Mouse (Mus musculus) lung, postnatal 14 days (tissue): ENCODE data around the gene Olfr1154.

Source experiments
- DNase-seq: peaks from one replicate; pipeline ENCODE4 v3.0.0; 2021

Olfr1154 gene

DNA sequence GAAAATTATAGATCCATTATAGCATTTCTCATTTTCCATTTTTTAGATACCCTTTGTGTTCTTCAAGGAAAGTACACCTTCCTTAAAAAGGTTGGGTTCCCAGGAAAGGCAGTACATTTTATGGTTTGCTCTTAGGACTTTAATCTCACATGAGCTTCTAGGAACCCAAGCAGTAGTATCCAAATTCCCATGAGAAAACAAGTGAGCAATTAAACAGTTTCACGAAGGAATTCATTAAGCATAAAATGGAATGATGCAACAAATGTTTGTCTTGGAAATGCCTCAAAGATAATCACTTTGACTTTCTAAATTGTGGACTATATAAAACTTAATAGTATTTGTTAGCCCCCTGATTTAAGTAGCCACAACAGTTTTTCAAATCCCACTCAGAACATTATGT, at the start of gene Olfr1154:
TSS of gene Olfr1154 (minus strand) at position 101 of the 400 bp plus-strand sequence.
- DNase-seq = no peak

DNA sequence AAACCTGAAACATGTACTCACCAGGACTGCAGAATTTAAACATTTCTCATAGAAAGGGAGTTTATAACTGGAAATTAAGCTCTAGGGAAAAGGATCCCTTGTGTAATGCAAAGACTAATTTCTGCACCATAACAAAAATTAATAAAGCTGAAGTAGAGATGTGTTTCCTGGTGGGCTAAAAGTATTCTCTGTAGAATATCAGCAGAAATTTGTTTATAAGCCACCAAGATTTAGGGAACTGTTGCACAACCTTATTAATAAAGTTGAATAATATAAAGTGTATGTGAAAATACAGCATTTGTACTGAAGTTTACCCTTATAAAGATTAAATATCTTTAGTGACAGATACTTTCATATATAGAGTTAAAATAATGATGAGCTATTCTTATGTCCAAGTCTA, 48.0 kb upstream of the Olfr1154 start, which contains the start of gene Olfr1156:
TSS of gene Olfr1156 (minus strand) at position 101 of the 400 bp plus-strand sequence.
- DNase-seq = no peak

DNA sequence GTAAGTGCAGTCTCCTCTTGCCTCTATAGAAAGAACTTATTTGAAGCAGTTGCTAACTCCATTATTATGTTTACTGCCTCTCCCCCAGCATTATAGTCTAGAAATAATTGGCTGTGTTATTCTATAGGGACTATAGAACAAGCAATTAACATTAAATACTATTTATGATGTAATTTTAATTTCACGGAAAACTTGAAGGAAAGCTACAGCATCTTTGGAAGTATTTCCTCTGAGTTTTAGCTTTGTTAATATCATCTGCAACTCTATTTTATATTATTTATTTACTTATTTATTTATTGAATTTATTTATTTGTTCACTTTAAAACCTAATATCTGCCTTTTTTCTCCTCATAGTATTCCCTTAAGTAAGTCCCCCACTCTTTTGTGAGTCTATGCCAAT, 40.1 kb upstream of the Olfr1154 start, which contains the start of gene Olfr1155:
TSS of gene Olfr1155 (minus strand) at position 101 of the 400 bp plus-strand sequence.
- no peak for DNase-seq

DNA sequence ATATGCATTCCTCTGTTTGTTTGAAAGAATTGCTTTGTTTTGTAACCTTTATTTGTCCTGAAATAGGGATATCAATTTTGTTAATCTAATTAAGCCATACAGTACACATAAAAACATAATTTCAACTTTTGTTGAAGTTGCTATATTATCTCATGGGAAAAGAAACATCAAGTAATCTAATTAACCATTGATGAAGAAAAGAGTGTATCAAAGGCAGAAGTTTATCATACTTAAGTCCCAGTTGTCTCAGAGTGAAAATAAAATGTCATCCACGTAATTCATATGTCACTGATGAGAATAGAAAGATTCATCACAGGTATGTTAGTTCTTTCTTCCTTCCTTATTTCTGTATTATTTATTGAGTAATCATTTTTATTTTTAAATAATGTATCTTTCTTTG, 10.3 kb downstream of the Olfr1154 start, which contains the start of gene Olfr1153:
TSS of gene Olfr1153 (plus strand) at position 301 of the 400 bp plus-strand sequence.
- no peak for DNase-seq

DNA sequence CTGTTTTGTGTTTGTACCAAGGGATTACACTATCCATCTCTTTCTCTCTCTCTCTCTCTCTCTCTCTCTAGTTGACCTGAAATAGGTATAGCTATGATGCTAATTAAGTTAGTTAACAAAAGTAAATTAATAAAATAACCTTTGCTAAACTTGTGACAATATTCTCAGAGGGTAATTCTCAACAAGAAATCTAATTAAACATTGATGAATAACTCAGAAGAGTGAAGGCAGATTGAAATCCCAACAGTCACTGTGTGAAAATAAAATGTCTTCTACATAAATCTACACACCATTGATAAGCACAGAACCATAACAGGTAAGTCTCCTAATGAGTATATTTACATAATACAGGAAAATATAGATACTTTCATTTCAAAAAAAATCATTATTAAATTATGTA, 38.8 kb downstream of the Olfr1154 start, which contains the start of gene Olfr1152:
TSS of gene Olfr1152 (plus strand) at position 301 of the 400 bp plus-strand sequence.
- DNase-seq = no peak

DNA sequence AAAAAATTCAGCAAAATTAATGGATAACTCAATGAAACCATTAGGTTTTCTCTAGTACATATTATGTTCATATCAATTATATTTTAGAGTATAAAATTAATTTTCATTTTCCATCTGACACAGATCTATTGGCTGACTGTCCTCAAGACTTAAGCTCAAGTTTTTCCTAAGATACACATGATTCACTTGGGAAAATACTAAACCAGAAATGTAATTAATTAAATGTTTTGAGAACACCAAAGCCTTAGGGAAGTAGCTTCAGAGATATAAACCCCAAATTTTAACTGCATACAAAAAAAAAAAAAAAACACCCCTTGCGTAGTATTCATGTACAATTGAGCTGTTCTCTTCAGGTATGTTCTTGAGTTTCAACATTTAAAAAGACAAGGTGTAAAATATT, 49.4 kb downstream of the Olfr1154 start, which contains the start of gene Olfr1151:
TSS of gene Olfr1151 (plus strand) at position 301 of the 400 bp plus-strand sequence.
- no peak for DNase-seq
